Comparison of ENCODE assay signal across 19 mouse cellular contexts in genomic region chr7:131807257-131807656, GRCm38 (mm10).
"Had no signal": no experiment of that assay in that cellular context is flagged by ENCODE, and none has a peak within 500 bp of the region (broad histone marks: within the 10 kb centered on the region; RNA-seq: fewer than 3 reads in every experiment).

No protein-coding gene starts in this region.

- H3K9me3 ChIP-seq: liver, embryonic 15.5 days; lung, embryonic 15.5 days; megakaryocyte, embryonic 14.5 days; midbrain, embryonic 10.5 days; midbrain, embryonic 12.5 days; midbrain, embryonic 15.5 days; neural tube, embryonic 12.5 days had no signal

- H3K27me3 ChIP-seq: liver, embryonic 15.5 days; lung, embryonic 15.5 days had no signal

- DNase-seq: liver, postnatal 0 days; lung, adult 2 months; lung, postnatal 14 days; lung, postnatal 36 days; right cerebral cortex, postnatal 25 days; right cerebral cortex, postnatal 4 days; spleen, adult 18-20 months; thymus, adult 18-20 months; thymus, postnatal 14 days; thymus, postnatal 36 days had no signal

- H3K27ac ChIP-seq: liver, embryonic 15.5 days; lung, embryonic 15.5 days; macrophage; midbrain, embryonic 10.5 days; midbrain, embryonic 12.5 days; midbrain, embryonic 15.5 days; neural tube, embryonic 12.5 days had no signal

- H3K9ac ChIP-seq: liver, embryonic 15.5 days; liver, postnatal 0 days; lung, embryonic 15.5 days; midbrain, embryonic 12.5 days; midbrain, embryonic 15.5 days; neural tube, embryonic 12.5 days had no signal

- ATAC-seq: liver, postnatal 0 days; lung, postnatal 0 days; midbrain, embryonic 15.5 days had no signal

- H3K4me3 ChIP-seq: liver, embryonic 15.5 days; lung, embryonic 15.5 days; megakaryocyte, embryonic 14.5 days; midbrain, embryonic 10.5 days; midbrain, embryonic 12.5 days; midbrain, embryonic 15.5 days; neural tube, embryonic 12.5 days had no signal

- H3K36me3 ChIP-seq: liver, embryonic 15.5 days; lung, embryonic 15.5 days; midbrain, embryonic 10.5 days; midbrain, embryonic 12.5 days; midbrain, embryonic 15.5 days; neural tube, embryonic 12.5 days had no signal

- H3K4me2 ChIP-seq: liver, embryonic 15.5 days; lung, embryonic 15.5 days; midbrain, embryonic 12.5 days; midbrain, embryonic 15.5 days; neural tube, embryonic 12.5 days had no signal

- H3K4me1 ChIP-seq: liver, embryonic 15.5 days; lung, embryonic 15.5 days; megakaryocyte, embryonic 14.5 days had no signal
